8 mouse cellular contexts compared by ENCODE assay signal in the genomic region with DNA sequence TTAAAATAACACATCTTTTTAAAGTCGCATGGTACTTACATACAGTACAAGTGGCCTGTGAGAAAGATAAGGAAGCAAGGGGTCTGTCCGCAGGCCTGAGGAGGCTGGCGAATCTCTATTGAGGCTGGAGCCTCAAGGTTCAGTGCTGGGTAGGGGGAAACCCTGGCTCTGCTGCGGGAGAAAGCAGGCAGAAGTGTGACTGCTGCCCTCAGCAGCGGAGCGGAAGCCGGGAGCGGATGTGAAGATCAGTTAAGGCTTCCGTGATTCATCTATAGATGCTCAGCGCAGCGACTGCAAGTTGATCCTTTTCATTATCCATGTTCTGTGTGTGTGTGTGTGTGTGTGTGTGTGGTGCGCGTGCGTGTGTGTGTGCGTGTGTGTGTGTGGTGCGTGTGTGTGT. TPM values are rescaled to one million over a fixed set of nuclear protein-coding genes. Genes with fewer than 3 reads are reported as not detected.
DNase-seq lines count a peak whose midpoint lies in the region; ATAC-seq lines count a peak whose summit lies in the region.

No protein-coding gene starts in this region.

- no peak for DNase-seq in hindbrain, embryonic 10.5 days (ENCODE audit: low spot score)
- DNase-seq in adrenal gland, postnatal 10 days = no peak
- no peak for DNase-seq in adipocyte (ENCODE audit: low spot score)
- DNase-seq in adrenal gland, adult 18-20 months (ENCODE audit: low spot score in 2 of 2) = no peak

- no peak overlapping the region for H3K9ac ChIP-seq in hindbrain, embryonic 12.5 days
- H3K9ac ChIP-seq in embryonic facial prominence, embryonic 13.5 days = no peak overlapping the region

- H3K27ac ChIP-seq in hindbrain, embryonic 12.5 days = no peak overlapping the region
- H3K27ac ChIP-seq in hindbrain, embryonic 10.5 days = no peak overlapping the region
- no peak overlapping the region for H3K27ac ChIP-seq in embryonic facial prominence, embryonic 13.5 days

- no peak for ATAC-seq in hindbrain, embryonic 12.5 days (ENCODE audit: low FRiP score)
- ATAC-seq in CD4-positive, CD25-positive, alpha-beta regulatory T cell, adult 4 months = peak; percentile 90
- ATAC-seq in embryonic facial prominence, embryonic 13.5 days (ENCODE audit: insufficient number of reproducible peaks, insufficient read depth, low FRiP score, low TSS enrichment, low read depth) = no peak
- ATAC-seq in megakaryocyte progenitor cell, adult 5-6 weeks (replicated peaks; ENCODE audit: poor library complexity) = peak; percentile 54

- H3K4me2 ChIP-seq in hindbrain, embryonic 12.5 days (replicated peaks) = 0 out of 2 replicates have a peak overlapping the region, but pooled peaks have one; percentile 15
- H3K4me2 ChIP-seq in embryonic facial prominence, embryonic 13.5 days = peak overlapping the region; percentile 32

- 70% methylated on average over 15 of the region's 16 CpGs for WGBS in hindbrain, embryonic 12.5 days
- WGBS in hindbrain, embryonic 10.5 days = 63% methylated on average over 16 of the region's 16 CpGs
- WGBS in embryonic facial prominence, embryonic 13.5 days = 74% methylated on average over 16 of the region's 16 CpGs

- no peaks in the 10 kb centered on the region for H3K36me3 ChIP-seq in hindbrain, embryonic 12.5 days
- H3K36me3 ChIP-seq in hindbrain, embryonic 10.5 days = no peaks in the 10 kb centered on the region
- no peaks in the 10 kb centered on the region for H3K36me3 ChIP-seq in embryonic facial prominence, embryonic 13.5 days

- peak overlapping the region; percentile 4; the same call in 1 of the 2 replicates for H3K4me3 ChIP-seq in hindbrain, embryonic 12.5 days
- H3K4me3 ChIP-seq in hindbrain, embryonic 10.5 days = no peak overlapping the region
- H3K4me3 ChIP-seq in embryonic facial prominence, embryonic 13.5 days = no peak overlapping the region; the same call in 1 of the 2 replicates

- no peaks in the 10 kb centered on the region for H3K4me1 ChIP-seq in hindbrain, embryonic 12.5 days
- no peaks in the 10 kb centered on the region for H3K4me1 ChIP-seq in hindbrain, embryonic 10.5 days (replicated peaks)
- H3K4me1 ChIP-seq in embryonic facial prominence, embryonic 13.5 days = no peaks in the 10 kb centered on the region

- H3K9me3 ChIP-seq in hindbrain, embryonic 12.5 days (replicated peaks) = no peaks in the 10 kb centered on the region
- H3K9me3 ChIP-seq in hindbrain, embryonic 10.5 days = no peaks in the 10 kb centered on the region
- H3K9me3 ChIP-seq in embryonic facial prominence, embryonic 13.5 days = no peaks in the 10 kb centered on the region

- no peaks in the 10 kb centered on the region for H3K27me3 ChIP-seq in hindbrain, embryonic 12.5 days
- no peaks in the 10 kb centered on the region for H3K27me3 ChIP-seq in hindbrain, embryonic 10.5 days (ENCODE audit: insufficient read depth, poor library complexity, severe bottlenecking)
- H3K27me3 ChIP-seq in embryonic facial prominence, embryonic 13.5 days = no peaks in the 10 kb centered on the region

RNA-seq across cellular contexts. Expression of gene Kif3c, which starts 8.1 kb away (rescaled TPM):
- 64.2 and 64.8 TPM in 2 replicates for polyA plus RNA-seq in hindbrain, embryonic 12.5 days (2016; fragmentation: Nextera tagmentation; extraction: Ambion mirVana)
- 23.9 and 32.5 TPM in 2 replicates for polyA plus RNA-seq in hindbrain, embryonic 10.5 days (2016; fragmentation: Nextera tagmentation; extraction: Ambion mirVana)
- polyA plus RNA-seq in CD4-positive, CD25-positive, alpha-beta regulatory T cell, adult 4 months (2017; shearing (Covaris generic)) = 1 to 10 TPM; 2.6 to 3.3 TPM
- polyA plus RNA-seq in embryonic facial prominence, embryonic 13.5 days (2015; fragmentation: Nextera tagmentation; extraction: Ambion mirVana) = 18.4 and 19.8 TPM in 2 replicates
- total RNA-seq in megakaryocyte progenitor cell, adult 5-6 weeks (2015) = 2.0 and 2.2 TPM in 2 replicates
- total RNA-seq in megakaryocyte progenitor cell, adult 5-6 weeks (2017) = 1.4 and 1.6 TPM in 2 replicates
- total RNA-seq in adrenal gland, postnatal 10 days (2021) = 10 to 100 TPM; 13.2 to 18.5 TPM
- total RNA-seq in adrenal gland, adult 18-20 months (2021) = 10 to 100 TPM; 15.0 to 23.6 TPM

RNA-seq across cellular contexts. Expression of gene Rab10, which starts 47.1 kb away (rescaled TPM):
- polyA plus RNA-seq in hindbrain, embryonic 12.5 days (2016; fragmentation: Nextera tagmentation; extraction: Ambion mirVana) = 160 and 172 TPM in 2 replicates
- 81.9 and 94.4 TPM in 2 replicates for polyA plus RNA-seq in hindbrain, embryonic 10.5 days (2016; fragmentation: Nextera tagmentation; extraction: Ambion mirVana)
- polyA plus RNA-seq in CD4-positive, CD25-positive, alpha-beta regulatory T cell, adult 4 months (2017; shearing (Covaris generic)) = 10 to 100 TPM; 43.1 to 54.8 TPM
- 85.0 and 87.6 TPM in 2 replicates for polyA plus RNA-seq in embryonic facial prominence, embryonic 13.5 days (2015; fragmentation: Nextera tagmentation; extraction: Ambion mirVana)
- total RNA-seq in megakaryocyte progenitor cell, adult 5-6 weeks (2015) = 93.9 and 100 TPM in 2 replicates
- 89.1 and 113 TPM in 2 replicates for total RNA-seq in megakaryocyte progenitor cell, adult 5-6 weeks (2017)
- total RNA-seq in adrenal gland, postnatal 10 days (2021) = 100 to 1,000 TPM; 145 to 155 TPM
- total RNA-seq in adrenal gland, adult 18-20 months (2021) = 100 to 1,000 TPM; 142 to 220 TPM

Comparison
In these comparisons a context has a peak if more than half of its experiments do, and no peak if none do; other contexts are left out.
1. ATAC-seq: peak in CD4-positive, CD25-positive, alpha-beta regulatory T cell, adult 4 months (single experiment) and megakaryocyte progenitor cell, adult 5-6 weeks (single experiment); none in hindbrain, embryonic 12.5 days (single experiment) and embryonic facial prominence, embryonic 13.5 days (single experiment).